ENCODE assay signal across 16 mouse cellular contexts in the genomic region with DNA sequence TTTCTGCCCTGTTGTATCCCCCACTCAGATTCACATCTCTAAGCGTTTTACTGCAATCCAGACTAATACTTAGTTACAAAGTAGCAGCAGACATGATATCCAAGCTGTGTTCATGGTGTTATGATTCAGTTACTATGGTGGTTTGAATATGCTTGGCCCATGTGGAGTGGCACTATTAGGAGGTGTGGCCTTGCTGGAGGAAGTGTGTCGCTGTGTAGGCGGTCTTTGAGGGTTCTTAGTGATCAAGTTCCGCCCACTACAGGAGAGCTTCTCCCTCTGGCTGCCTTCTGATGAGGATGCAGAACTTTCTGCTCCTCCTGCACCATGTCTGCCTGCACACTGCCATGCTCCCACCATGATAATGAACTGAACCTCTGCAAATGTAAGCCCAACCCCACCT.
"Had no signal": no experiment of that assay in that cellular context is flagged by ENCODE, and none has a peak within 500 bp of the region (broad histone marks: within the 10 kb centered on the region; RNA-seq: fewer than 3 reads in every experiment).

No protein-coding gene starts in this region.

- H3K4me2 ChIP-seq: liver, embryonic 13.5 days; midbrain, embryonic 12.5 days; neural tube, embryonic 13.5 days; stomach, embryonic 15.5 days had no signal

- H3K27me3 ChIP-seq: liver, embryonic 13.5 days; stomach, embryonic 15.5 days had no signal

- DNase-seq: kidney, adult 18-20 months; kidney, adult 9 months; kidney, postnatal 36 days; layer of hippocampus, postnatal 36 days; liver, embryonic 13.5 days; lung, adult 2 months; right cerebral cortex, postnatal 4 days; thymus, postnatal 25 days had no signal

- H3K4me3 ChIP-seq: left cerebral cortex, adult 2 months; liver, embryonic 13.5 days; megakaryocyte, embryonic 14.5 days; midbrain, embryonic 12.5 days; myocyte; neural tube, embryonic 13.5 days; stomach, embryonic 15.5 days had no signal

- H3K9me3 ChIP-seq: liver, embryonic 13.5 days; neural tube, embryonic 13.5 days; stomach, embryonic 15.5 days had no signal

- H3K4me1 ChIP-seq: stomach, embryonic 15.5 days had no signal

- H3K9ac ChIP-seq: liver, embryonic 13.5 days; midbrain, embryonic 12.5 days; neural tube, embryonic 13.5 days; stomach, embryonic 15.5 days had no signal

- H3K36me3 ChIP-seq: liver, embryonic 13.5 days; midbrain, embryonic 12.5 days; neural tube, embryonic 13.5 days; stomach, embryonic 15.5 days had no signal

- H3K27ac ChIP-seq: kidney, postnatal 0 days; left cerebral cortex, adult 2 months; liver, embryonic 13.5 days; midbrain, embryonic 12.5 days; neural tube, embryonic 13.5 days; stomach, embryonic 15.5 days had no signal

- ATAC-seq: midbrain, embryonic 16.5 days had no signal
